Mouse (Mus musculus): ENCODE results near the gene Wfdc8.

Wfdc8 gene

DNA sequence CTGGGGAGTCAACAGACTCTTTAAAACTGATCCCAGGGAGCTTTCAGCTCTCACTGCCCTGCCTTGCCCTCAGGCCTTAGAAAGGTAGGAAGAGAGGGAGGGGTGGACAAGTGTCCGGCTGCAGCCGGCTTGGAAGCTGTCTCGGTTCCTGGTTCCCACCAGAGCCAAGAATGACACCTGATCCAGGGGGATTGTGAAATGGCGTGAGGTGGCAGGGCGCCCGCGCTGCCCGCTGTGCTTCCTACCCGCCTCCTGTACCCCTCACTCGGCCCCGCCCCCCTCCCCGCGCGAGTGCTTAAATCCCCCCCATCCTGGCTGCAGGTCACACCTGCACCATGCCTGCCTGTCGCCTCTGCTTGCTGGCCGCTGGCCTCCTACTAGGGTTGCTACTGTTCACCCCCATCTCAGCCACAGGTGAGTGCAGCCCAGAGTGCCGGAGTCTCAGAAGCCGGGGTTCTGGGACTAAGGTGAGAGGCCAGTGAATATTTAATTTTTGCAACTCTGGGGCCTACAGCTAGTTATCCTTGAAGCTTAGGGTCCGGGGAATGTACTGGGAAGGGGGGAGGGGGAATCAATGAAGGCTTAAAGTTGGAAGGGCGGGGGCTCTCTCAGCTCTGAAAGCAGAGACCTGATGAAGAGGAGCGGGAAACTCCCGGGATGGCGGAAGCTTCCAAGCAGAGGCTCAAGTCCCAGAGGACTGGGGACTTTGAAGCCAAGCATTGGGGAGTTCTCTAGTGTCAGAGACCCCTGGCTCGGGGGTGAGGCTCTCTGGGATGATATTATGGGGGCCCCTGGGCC, 50.8 kb downstream of the Wfdc8 start, which contains the start of gene Wfdc2:
Wfdc2 (plus strand) TSS at position 23 of the 798 bp plus-strand sequence.
- no peak for DNase-seq (ENCODE audit: low spot score in 2 of 2)

DNA sequence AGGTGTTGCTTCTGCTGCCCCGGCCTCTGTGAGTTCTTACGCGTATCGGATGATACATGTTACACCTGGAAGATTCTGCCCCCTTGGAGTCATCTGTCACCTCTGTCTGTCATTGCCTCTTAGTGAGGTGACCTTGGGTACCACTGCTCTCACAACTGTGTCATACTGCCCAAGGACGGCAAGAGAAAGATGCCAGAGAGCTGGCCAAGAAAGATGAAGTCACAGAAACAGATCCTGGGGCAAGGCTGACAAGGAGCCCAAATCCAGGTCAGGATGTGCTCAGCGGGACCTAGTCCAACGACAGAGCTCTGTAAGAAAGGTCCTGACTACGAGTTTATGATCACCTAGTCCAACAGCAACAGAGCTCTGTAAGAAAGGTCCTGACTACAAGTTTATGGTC, 53.3 kb downstream of the Wfdc8 start:
- no peak for DNase-seq (ENCODE audit: low spot score in 2 of 2)

DNA sequence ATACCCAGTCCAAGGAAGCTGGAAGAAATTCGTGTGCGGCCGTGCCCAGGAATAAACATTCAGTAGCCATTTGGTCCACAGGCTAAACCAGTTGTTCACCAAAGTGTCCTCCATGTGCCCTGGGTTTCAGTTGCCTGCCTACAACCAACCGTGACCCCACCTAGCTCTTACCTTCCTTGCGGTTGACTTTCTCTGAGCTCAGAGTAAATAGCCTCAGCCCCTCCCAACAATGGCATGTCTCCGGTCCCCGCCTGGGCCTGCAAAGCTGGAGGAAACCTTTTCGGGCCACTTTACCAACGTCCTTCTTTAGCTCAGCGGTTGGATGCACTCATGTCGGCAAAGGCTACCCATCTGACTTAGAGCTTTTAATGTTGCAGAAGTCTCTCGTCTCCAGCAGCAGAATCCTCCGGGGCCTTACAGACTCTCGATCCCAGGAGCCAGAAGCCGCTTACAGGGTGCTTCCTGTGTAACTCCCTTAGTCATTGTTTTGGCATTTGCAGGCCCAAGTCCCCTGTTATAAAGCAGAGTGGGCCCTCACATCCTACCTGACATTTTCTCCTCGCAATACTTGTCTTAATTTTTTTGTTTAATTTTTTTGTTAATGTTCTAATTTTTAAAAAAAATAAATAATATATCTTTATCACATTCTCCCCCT, 54.3 kb downstream of the Wfdc8 start:
- no peak for DNase-seq (ENCODE audit: low spot score in 2 of 2)

DNA sequence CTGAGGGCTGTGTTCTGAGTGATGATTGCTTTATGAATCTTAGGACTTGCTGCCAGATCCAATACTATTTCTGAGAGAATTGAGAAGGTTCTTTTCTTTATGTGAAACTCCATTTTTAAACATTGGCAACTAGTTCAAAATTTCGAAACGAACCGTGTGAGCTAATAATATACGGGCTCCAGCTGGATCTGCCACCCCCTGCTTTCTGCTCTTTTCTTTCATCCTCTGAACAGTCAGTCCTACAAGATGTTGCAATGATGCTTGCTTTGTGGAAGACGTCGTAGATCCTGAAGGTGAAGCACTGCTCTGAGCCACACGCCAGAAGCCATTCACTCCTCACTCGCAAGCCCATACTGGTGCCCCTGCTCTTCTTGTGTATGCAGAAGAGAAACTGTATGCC, 55.0 kb downstream of the Wfdc8 start:
- no peak for DNase-seq (ENCODE audit: low spot score in 2 of 2)

DNA sequence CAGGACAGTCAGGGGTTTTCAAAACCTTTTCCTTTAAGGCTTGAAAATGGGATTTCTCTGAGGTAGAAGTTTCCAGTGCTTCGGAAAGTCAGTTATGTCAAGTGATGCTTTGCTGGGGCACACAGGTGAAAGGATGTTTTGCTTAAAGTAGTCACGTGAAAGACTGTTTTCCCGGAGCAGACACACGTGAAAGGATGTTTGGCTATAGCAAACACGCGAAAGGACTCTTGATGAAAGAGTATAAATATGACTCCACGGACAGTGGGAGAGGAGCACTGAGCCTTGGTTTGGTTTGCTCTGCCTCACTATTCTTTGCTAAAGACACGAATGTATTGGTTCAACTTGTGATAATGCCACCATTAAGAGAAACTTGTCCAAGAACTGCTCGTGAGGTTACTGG, 61.9 kb downstream of the Wfdc8 start:
- DNase-seq (ENCODE audit: low spot score in 2 of 2): no peak

DNA sequence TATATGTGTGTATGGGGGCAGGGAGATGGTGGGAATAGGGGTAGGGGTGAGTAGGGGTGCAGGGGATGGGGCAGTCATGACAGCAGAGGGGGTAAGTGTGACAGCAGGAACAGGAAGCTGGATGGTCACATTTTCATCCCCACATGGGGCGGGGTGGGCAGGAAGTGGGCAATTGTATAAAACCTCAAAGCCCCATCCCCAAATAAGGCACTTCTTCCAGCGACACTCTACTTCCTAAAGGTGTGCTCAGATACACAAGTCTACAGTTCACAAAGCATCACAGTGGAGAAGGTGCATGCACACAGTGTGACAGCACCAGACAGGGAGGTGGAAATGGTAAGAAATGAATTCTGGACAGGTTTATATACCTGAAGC, 62.5 kb downstream of the Wfdc8 start:
- no peak for DNase-seq (ENCODE audit: low spot score in 2 of 2)

DNA sequence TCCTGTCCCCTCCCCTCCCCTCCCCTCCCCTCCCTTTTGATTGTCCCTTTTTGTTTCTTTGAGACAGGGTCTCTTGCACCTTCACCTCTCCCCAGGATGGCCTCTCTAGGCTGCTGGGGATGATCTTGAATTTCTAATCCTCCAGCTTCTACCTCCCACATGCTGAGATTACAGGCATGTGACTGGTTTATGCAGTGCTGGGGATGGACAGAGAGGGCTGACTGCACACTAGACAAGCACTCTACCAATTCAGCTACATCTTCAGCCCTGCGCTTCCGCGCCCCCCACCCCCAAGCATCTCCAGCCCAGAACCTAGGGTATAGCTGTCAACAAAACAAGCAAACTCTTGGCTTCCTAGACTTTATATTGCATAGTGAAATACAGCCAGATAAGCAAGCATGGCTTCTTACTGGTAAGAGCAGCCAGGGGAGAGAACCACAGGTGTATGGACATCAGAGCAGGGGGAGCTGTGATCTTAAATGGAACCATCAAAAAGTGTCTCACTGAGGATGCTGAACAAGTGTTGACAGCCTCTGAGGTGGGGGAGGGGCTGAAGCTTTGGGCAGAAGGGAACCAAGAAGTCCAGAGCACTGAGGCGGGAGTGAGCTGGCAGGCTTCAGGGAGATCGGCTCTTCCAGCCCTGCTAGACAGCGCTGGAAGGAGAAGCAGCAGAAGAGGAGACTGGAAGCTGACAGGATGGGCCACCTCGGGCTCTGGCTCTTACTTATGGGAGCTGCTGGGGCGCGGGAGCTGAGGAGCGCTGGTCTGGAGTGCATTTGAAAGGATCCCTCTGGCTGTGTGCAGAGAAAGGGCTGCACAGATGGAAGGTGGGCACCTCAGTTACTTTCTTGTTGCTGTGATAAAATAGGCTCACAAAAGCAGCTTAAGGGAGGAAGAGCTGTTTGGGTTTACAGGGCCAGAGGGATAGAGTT, 63.2 kb downstream of the Wfdc8 start:
- DNase-seq (ENCODE audit: low spot score in 2 of 2): no peak

DNA sequence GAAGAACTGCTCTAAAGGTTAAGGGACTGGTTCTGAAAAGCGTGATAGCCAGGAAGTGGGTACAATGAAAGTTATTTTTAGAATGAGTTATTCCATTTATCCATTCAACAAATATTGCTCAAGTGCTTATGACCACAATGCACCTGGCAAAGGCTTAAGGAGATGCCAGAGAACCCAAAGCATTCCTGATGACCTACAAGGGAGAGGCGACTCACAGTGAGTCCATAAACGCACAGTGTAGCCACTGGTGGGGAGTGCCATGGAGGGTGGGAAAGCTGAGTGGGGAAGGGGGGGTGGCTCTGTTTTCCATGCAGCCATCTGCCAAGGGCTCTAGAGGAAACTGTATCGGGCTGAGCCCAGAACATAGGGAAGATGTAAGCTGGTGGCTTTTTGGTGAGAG, 64.1 kb downstream of the Wfdc8 start:
- DNase-seq (ENCODE audit: low spot score in 2 of 2): no peak

Data from spleen, postnatal 14 days (tissue).